8 mouse cellular contexts compared by ENCODE assay signal in genomic region chr1:182868432-182869113, GRCm38 (mm10).
DNase-seq lines count a peak whose midpoint lies in the region; ATAC-seq and TF ChIP-seq lines count a peak whose summit lies in the region.

No protein-coding gene starts in this region.

- no peak overlapping the region for H3K4me2 ChIP-seq in heart, embryonic 15.5 days
- H3K4me2 ChIP-seq in stomach, postnatal 0 days (replicated peaks; ENCODE audit: low read depth) = no peak overlapping the region

- peaks cover 6% of the 10 kb centered on the region for H3K36me3 ChIP-seq in forebrain, embryonic 10.5 days (replicated peaks)
- no peaks in the 10 kb centered on the region for H3K36me3 ChIP-seq in heart, embryonic 15.5 days
- H3K36me3 ChIP-seq in stomach, postnatal 0 days (ENCODE audit: control insufficient read depth, insufficient read depth, low read length) = no peaks in the 10 kb centered on the region

- H3K27ac ChIP-seq in forebrain, embryonic 10.5 days = peak overlapping the region; percentile 69
- H3K27ac ChIP-seq in heart, embryonic 15.5 days = peak overlapping the region; percentile 9; the same call in 1 of the 2 replicates
- no peak overlapping the region for H3K27ac ChIP-seq in stomach, postnatal 0 days (replicated peaks)

- TF ChIP-seq EP300 in stomach, postnatal 0 days (optimal IDR thresholded peaks at IDR 0.05) = no peak

- peak; percentile 64 for TF ChIP-seq CTCF in stomach, postnatal 0 days (IDR thresholded peaks at IDR 0.05; ENCODE audit: low read depth)

- DNase-seq in cerebellum, postnatal 10 days = peak; percentile 56 to 60
- no peak for DNase-seq in cerebellum, adult 11 months
- DNase-seq in R1 (ENCODE audit: low read depth, low spot score) = peak; percentile 48
- peak; percentile 30 for DNase-seq in forebrain, embryonic 10.5 days (ENCODE audit: extremely low spot score, low spot score)
- DNase-seq in kidney, postnatal 14 days = peak; percentile 25
- peak; percentile 56 for DNase-seq in stomach, postnatal 0 days (ENCODE audit: low spot score)

- H3K9ac ChIP-seq in heart, embryonic 15.5 days = no peak overlapping the region
- H3K9ac ChIP-seq in stomach, postnatal 0 days (ENCODE audit: low read length) = no peak overlapping the region

- ATAC-seq in heart, embryonic 15.5 days (replicated peaks; ENCODE audit: insufficient number of reproducible peaks, insufficient read depth, low FRiP score, low read depth) = no peak
- peak; percentile 86 for ATAC-seq in megakaryocyte, adult 5-6 weeks (ENCODE audit: poor library complexity, severe bottlenecking)
- peak; percentile 56 for ATAC-seq in stomach, postnatal 0 days (ENCODE audit: low FRiP score, low TSS enrichment)

- H3K9me3 ChIP-seq in forebrain, embryonic 10.5 days = peaks cover 19% of the 10 kb centered on the region
- peaks cover 8% of the 10 kb centered on the region for H3K9me3 ChIP-seq in heart, embryonic 15.5 days (replicated peaks)
- no peaks in the 10 kb centered on the region for H3K9me3 ChIP-seq in stomach, postnatal 0 days (ENCODE audit: control insufficient read depth, low read length)

- no peak overlapping the region; the same call in 1 of the 2 replicates for H3K4me3 ChIP-seq in forebrain, embryonic 10.5 days
- H3K4me3 ChIP-seq in heart, embryonic 15.5 days = no peak overlapping the region
- H3K4me3 ChIP-seq in stomach, postnatal 0 days (ENCODE audit: low read depth, low read length) = no peak overlapping the region

- peaks cover 20% of the 10 kb centered on the region for H3K4me1 ChIP-seq in forebrain, embryonic 10.5 days
- peaks cover 15% of the 10 kb centered on the region for H3K4me1 ChIP-seq in heart, embryonic 15.5 days (replicated peaks)
- no peaks in the 10 kb centered on the region for H3K4me1 ChIP-seq in stomach, postnatal 0 days (replicated peaks; ENCODE audit: control insufficient read depth, insufficient read depth)

- WGBS in forebrain, embryonic 10.5 days = 67% methylated on average over 14 of the region's 14 CpGs
- 64% methylated on average over 14 of the region's 14 CpGs for whole genome bisulfite sequencing in heart, embryonic 15.5 days
- whole genome bisulfite sequencing in stomach, postnatal 0 days = 72% methylated on average over 14 of the region's 14 CpGs

- H3K27me3 ChIP-seq in forebrain, embryonic 10.5 days (ENCODE audit: poor library complexity, severe bottlenecking) = no peaks in the 10 kb centered on the region
- H3K27me3 ChIP-seq in heart, embryonic 15.5 days = no peaks in the 10 kb centered on the region
- H3K27me3 ChIP-seq in stomach, postnatal 0 days (ENCODE audit: control insufficient read depth, insufficient read depth, low read length) = no peaks in the 10 kb centered on the region
